Mouse (Mus musculus) ES-Bruce4 (cell line): ENCODE results near the gene Tdp2.

Experiments used
- CTCF ChIP-seq: IDR thresholded peaks from one replicate; pipeline ENCODE4 v1.8.1; 2011; ENCODE audit warnings: low read depth, low read length
- EP300 ChIP-seq: IDR thresholded peaks from 2 replicates; pipeline ENCODE4 v1.6.1; 2011; ENCODE audit warnings: low read depth, low read length; ENCODE audit not compliant: insufficient read depth
- POLR2A ChIP-seq: IDR thresholded peaks from one replicate; pipeline ENCODE4 v1.8.1; 2011; ENCODE audit warnings: low read length; ENCODE audit not compliant: insufficient read depth

DNA sequence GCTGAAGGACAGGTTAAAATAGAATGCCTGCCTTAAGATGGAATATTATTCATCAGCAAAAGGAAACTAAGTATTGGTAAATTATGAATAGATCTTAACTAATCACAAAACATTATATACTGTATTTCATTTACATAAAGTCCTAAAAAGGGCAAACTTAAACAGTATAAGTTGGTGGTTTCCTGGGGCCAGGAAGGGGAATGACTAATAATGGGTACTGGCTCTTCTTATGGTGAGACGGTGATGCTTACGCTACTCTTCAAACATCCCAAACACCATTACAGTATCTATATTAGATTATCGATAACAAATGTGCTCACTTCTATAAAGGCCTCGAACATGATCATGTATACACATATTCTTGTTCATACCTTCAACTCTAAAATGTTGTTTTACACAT is 32.8 kb upstream of the Tdp2 start:
- TF ChIP-seq POLR2A (no peak), CTCF (no peak), EP300 (no peak)
